Mouse (Mus musculus) heart, postnatal 14 days (tissue): ENCODE results near the gene Stat5a. TPM values are rescaled to one million over a fixed set of nuclear protein-coding genes. Genes with fewer than 3 reads are reported as not detected.

Experiments used
- DNase-seq, 2 experiments: peaks; one replicate each; pipeline ENCODE4 v3.0.0; 2021 to 2022
- intact Hi-C: fragments of 180-260 bp; cut with DNase I; formaldehyde crosslinking; loops from one replicate; pipeline ENCODE4 v1.15.1; 2025
- total RNA-seq, 2 experiments: library from RNA; stranded (reverse); gene quantifications; 2 replicates each; pipeline ENCODE4 v1.2.3; 2021

Stat5a gene
- total RNA-seq, 2 experiments from 2014 or later: 28.1 to 28.7 TPM

DNA sequence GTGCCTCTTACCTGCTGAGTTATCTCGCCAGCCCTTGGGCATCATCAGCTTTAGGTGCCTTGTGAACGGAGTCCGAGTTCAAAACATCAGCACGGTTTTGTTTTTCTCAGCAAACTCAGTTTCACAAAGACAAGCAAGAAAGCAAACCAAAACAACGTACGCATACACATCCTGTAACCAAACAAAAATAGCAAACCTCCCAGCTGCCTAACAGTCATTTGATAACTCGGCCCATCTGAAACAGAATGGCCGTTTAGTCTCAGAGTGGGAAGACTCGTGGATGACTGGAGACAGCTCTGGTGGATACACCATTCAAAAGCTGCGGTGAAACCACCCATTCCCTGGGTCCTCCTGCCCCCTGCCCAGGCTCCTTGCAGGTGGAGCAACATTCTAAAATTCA lies 27.8 kb upstream of the Stat5a start:
- DNase-seq: no peak
- intact Hi-C loops: no loop called here

GRCm38 (mm10) chr11:100833466-100833865 lies 25.7 kb upstream of the Stat5a start:
- intact Hi-C loops: no loop called here
- DNase-seq: no peak

- intact Hi-C loops: no loop called here
- DNase-seq: no peak
Observed at GRCm38 (mm10) chr11:100836923-100837702, 22.0 kb upstream of the Stat5a start.

DNA sequence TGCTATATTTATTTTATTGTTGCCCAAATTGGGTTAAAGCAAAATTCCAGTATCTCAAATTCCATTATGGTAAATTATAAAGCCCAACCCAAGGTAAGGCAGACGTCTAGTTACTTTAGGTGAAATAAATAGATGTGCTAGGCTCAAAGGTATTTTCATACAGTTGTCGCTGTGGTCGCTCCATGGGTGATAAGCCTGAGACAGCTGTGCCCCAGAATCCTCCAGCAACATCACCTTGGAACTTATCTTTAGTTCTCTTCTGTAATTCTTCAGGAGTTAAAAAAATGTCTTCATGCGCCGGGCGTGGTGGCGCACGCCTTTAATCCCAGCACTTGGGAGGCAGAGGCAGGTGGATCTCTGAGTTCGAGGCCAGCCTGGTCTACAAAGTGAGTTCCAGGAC lies 20.3 kb upstream of the Stat5a start:
- intact Hi-C loops: no loop called here
- DNase-seq: no peak

DNA sequence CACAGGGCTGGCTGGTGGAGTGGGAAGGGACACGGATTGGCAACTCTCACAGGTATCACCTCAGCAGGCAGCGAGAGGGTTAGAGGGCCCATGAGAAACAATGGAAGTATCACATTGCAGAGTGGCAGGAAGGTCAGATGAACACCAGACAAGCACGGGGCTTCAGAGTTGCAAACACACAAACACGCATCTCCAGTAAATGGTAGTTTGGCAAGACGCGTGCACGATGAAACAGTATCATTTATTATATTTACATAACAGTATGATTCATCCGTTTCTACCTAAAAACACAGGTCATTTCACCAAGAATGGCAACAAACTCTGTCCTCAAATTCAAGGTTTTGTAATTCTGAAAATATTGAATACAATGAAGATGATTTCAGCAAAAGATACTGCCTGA lies 19.6 kb upstream of the Stat5a start:
- intact Hi-C loops: no loop called here

DNA sequence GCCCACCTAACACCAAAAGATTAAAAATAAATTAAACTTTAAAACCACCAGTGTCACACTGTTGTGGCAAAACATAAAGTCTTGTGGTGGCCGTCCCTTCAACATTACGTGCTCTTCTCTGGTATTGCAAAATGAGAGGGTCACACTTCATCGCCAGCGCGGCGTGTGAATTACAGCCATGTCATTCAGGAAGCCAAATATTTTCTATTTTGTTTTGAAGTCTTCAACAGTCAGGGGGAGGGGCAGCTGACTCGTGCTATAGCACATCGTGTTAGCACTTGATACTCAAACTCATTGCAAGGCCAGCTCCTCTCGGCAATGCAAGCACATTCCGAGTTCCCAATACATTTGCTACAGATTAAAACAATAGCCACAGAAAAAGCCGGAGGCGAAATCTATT lies 18.3 kb upstream of the Stat5a start:
- DNase-seq: no peak
- intact Hi-C loops: no loop called here

More for the DNA sequence above, 19.6 kb upstream of the Stat5a start:
- no peak for DNase-seq

GRCm38 (mm10) chr11:100842025-100842424 lies 17.1 kb upstream of the Stat5a start:
- DNase-seq: no peak

GRCm38 (mm10) chr11:100843070-100843669 lies 16.0 kb upstream of the Stat5a start:
- intact Hi-C loops: no loop called here
- DNase-seq: no peak

More at GRCm38 (mm10) chr11:100842025-100842424, 17.1 kb upstream of the Stat5a start:
- intact Hi-C loops: no loop called here

- intact Hi-C loops: no loop called here
- no peak for DNase-seq
Observed at GRCm38 (mm10) chr11:100844121-100844520, 15.0 kb upstream of the Stat5a start.

GRCm38 (mm10) chr11:100845793-100846192 lies 13.4 kb upstream of the Stat5a start:
- DNase-seq: no peak

GRCm38 (mm10) chr11:100847572-100847971 lies 11.6 kb upstream of the Stat5a start:
- intact Hi-C loops: no loop called here
- no peak for DNase-seq

More at GRCm38 (mm10) chr11:100845793-100846192, 13.4 kb upstream of the Stat5a start:
- intact Hi-C loops: no loop called here

DNA sequence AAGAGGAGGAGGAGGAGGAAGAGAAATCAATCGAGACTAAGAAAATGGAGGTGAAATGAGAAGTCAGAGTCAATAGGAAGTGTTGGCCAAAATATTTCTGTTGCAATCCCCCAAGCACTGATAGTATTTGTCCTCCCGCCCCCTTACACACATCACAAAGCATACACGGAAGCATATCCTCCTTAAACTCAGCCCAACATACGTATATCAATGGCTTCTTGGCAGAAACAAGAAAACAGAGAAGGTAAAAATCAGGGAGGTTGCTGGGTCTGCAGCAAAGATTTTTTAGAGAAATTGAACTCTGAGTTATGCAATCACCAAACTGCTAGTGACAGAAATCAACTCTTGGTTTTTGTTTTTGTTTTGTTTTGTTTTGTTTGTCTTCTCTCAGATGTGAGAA lies 11.1 kb upstream of the Stat5a start:
- no peak for DNase-seq
- intact Hi-C loops: no loop called here

DNA sequence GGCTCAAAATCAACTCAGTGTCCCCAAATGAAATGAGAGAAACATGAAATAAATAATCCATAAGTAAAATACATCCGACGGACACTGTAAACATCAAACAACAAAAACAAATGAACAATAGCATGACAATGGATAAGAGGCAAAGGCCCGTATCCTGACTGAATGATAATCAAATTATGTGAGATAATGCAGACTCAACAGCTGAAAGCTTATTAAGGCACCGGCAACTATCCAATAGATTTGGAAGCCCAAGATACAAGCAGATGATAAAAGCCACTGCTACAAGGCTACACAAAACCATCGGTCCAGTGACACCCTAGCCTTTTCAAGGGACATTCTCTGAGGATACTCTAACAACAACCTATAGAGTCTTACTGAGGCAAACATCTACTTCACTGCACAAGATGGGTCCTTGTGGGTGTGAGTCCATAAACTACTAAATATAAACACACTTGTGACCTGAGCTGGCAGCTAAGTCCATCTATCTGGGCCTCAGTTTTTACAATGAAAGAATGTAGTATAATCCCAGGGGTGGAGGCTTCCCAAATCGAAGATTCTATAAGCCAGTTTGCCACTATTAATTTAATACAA lies 10.3 kb upstream of the Stat5a start:
- intact Hi-C loops: no loop called here

GRCm38 (mm10) chr11:100849456-100850037 lies 9.6 kb upstream of the Stat5a start:
- intact Hi-C loops: no loop called here
- no peak for DNase-seq

More for the DNA sequence above, 10.3 kb upstream of the Stat5a start:
- no peak for DNase-seq

DNA sequence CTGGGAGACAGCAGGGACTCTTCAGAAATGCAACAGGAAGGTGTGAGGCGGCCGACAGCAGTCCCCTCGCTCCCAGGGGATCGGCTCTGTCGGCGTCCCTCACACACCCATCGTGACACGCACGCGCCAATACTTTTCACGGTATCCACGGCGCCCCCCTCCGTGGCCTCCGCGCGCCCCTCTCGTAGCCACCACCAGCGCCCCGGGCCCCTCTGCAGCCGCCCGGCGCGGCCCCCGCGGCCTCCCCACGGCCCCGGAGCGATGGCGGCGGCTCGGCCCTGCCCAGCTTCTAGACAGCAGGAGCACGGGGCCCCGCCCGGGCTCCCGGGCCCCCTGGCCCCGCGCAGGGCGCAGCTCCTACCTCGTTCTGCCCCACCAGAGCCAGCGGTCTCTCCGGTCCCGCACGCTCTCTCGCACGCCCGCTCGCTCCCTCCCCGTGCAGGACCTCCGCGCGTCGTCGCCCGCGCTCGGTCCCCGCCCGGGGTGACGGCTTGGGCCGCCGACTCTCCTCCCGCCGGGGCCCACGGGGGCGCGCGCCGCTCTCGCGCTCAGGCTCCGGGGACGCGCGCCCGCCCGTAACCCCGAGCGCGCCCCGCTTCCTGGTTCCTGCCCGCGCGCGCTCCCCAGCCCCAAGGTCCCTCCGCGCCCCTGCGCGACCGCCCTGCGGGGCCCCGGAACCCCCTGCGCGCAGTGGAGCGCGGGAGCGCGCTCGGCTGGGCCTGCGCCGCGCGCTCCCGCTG lies 8.9 kb upstream of the Stat5a start, which contains the start of gene Stat5b:
Gene Stat5b, minus strand, starts transcription at position 687 of the 740 bp plus-strand sequence.
- intact Hi-C loops: no loop called here
- DNase-seq: peak; percentile 85 to 89

GRCm38 (mm10) chr11:100850778-100851528 lies 8.2 kb upstream of the Stat5a start:
- intact Hi-C loops: no loop called here

GRCm38 (mm10) chr11:100852088-100852487 lies 7.1 kb upstream of the Stat5a start:
- no peak for DNase-seq
- intact Hi-C loops: no loop called here

More at GRCm38 (mm10) chr11:100850778-100851528, 8.2 kb upstream of the Stat5a start:
- peak; percentile 69 to 79 for DNase-seq

DNA sequence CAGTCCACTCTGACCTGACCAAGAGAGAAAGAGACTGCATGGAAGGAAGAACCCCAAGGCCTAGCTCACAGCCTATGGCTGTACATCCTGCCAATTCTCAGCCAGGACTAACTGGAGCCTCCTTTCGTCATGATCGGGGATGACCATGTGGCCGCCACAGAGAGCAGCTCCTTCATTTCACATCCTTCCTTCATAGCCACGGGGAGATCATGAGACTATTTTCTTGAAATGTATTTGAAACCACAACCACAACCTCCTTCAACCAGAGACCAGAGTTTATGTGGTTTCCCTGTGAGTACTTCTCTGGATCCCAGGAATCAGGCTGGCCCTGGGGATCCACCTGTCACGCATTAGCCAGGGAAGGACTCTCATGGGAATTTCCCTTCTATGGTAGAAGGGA lies 6.1 kb upstream of the Stat5a start:
- intact Hi-C loops: no loop called here
- DNase-seq: no peak

DNA sequence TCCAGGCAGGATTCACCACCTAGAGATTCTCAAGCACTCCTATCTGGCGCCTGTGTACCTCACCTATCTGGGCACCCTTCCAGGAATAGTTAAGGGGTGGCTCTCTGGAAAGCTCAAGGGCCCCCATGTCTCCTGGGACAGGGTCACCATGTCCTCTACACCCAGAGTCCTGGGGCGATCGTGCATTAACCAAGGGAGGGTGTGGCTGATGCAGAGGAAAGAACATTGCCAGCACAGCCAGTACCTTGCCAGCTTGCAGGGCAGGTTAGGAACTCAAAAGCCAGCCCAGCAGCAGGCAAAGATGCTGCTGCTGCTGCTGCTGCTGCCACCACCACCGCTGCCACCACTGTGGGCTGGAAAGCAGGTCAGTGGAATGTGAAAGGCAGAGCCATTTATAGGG lies 4.9 kb upstream of the Stat5a start:
- intact Hi-C loops: no loop called here
- DNase-seq: no peak

GRCm38 (mm10) chr11:100855178-100855577 lies 4.0 kb upstream of the Stat5a start:
- DNase-seq: no peak
- intact Hi-C loops: loop anchor here (5.0 kb wide), 2 partner anchors 33 to 63 kb away; no protein-coding TSS in a partner anchor
